ENCODE assay signal across 24 mouse cellular contexts in the genomic region with DNA sequence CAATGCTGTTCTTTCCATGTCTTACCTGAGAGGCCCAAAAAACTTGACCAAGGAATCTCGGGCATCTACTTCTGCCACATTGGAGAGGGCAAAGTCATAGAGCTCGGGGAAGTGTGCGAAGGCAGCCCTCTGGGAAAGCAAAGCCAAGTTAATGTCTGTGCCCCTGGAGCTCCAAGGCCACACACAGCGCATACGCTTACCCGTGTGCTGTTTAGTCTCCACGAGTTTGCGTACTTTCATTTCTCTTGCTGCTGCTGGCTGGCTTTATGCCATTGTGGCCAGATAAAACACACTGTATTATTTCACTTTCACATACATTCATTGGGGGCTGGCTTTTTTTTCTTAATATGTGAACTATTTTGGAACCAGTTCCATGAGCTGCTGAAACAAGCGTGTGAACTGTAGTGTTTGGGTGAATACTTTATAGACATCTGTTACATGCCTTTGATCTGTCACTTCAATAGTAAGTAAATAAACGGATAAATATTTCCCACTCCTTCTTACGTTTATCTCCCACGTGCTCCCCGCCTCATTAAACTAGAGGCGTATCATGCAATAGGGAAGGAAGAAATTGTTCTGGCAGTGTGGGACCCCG. TPM values are rescaled to one million over a fixed set of nuclear protein-coding genes. Genes with fewer than 3 reads are reported as not detected.
DNase-seq lines count a peak whose midpoint lies in the region; ATAC-seq lines count a peak whose summit lies in the region.
"Had no signal": no experiment of that assay in that cellular context is flagged by ENCODE, and none has a peak within 500 bp of the region (broad histone marks: within the 10 kb centered on the region; RNA-seq: fewer than 3 reads in every experiment).

No protein-coding gene starts in this region.

- peaks cover 47% of the 10 kb centered on the region for H3K36me3 ChIP-seq in lung, embryonic 15.5 days
- H3K36me3 ChIP-seq in hindbrain, embryonic 16.5 days (ENCODE audit: control insufficient read depth, insufficient read depth, low read length), result peaks cover 30% of the 10 kb centered on the region

- peak overlapping the region; percentile 55 for H3K27ac ChIP-seq in lung, embryonic 15.5 days
- H3K27ac ChIP-seq in hindbrain, embryonic 16.5 days (ENCODE audit: low read depth, low read length), result no peak overlapping the region
- H3K27ac ChIP-seq: embryonic facial prominence, embryonic 12.5 days; embryonic facial prominence, embryonic 15.5 days; forebrain, embryonic 15.5 days; heart, embryonic 15.5 days; hindbrain, embryonic 10.5 days; hindbrain, embryonic 13.5 days; hindbrain, postnatal 0 days had no signal

- ATAC-seq in lung, embryonic 15.5 days (ENCODE audit: borderline replicate concordance, extremely low read depth, low FRiP score, low TSS enrichment), result peak; percentile 88
- ATAC-seq in hindbrain, embryonic 16.5 days, result no peak
- ATAC-seq: activated CD4-positive, CD25-positive, alpha-beta regulatory T cell, adult 4 months; forebrain, embryonic 15.5 days; hindbrain, postnatal 0 days had no signal

- H3K4me2 ChIP-seq in lung, embryonic 15.5 days, result peak overlapping the region; percentile 4; the same call in 1 of the 2 replicates
- no peak overlapping the region for H3K4me2 ChIP-seq in hindbrain, embryonic 16.5 days (ENCODE audit: low read length)
- H3K4me2 ChIP-seq: embryonic facial prominence, embryonic 12.5 days; embryonic facial prominence, embryonic 15.5 days; forebrain, embryonic 15.5 days; heart, embryonic 12.5 days; heart, embryonic 15.5 days; hindbrain, embryonic 13.5 days had no signal

- no peak overlapping the region for H3K4me3 ChIP-seq in lung, embryonic 15.5 days
- no peak overlapping the region for H3K4me3 ChIP-seq in hindbrain, embryonic 16.5 days (ENCODE audit: low read length)
- H3K4me3 ChIP-seq: embryonic facial prominence, embryonic 12.5 days; embryonic facial prominence, embryonic 15.5 days; forebrain, embryonic 15.5 days; heart, embryonic 12.5 days; heart, embryonic 15.5 days; hindbrain, embryonic 10.5 days; hindbrain, embryonic 13.5 days had no signal

- H3K9ac ChIP-seq in lung, embryonic 15.5 days, result no peak overlapping the region
- no peak overlapping the region for H3K9ac ChIP-seq in hindbrain, embryonic 16.5 days (ENCODE audit: low read depth, low read length)
- H3K9ac ChIP-seq: embryonic facial prominence, embryonic 12.5 days; embryonic facial prominence, embryonic 15.5 days; forebrain, embryonic 15.5 days; heart, embryonic 12.5 days; heart, embryonic 15.5 days; hindbrain, embryonic 13.5 days had no signal

- DNase-seq in lung, postnatal 10 days, result no peak
- peak; percentile 12 for DNase-seq in ovary, postnatal 36 days (ENCODE audit: low spot score)
- DNase-seq in ovary, postnatal 14 days (ENCODE audit: low spot score), result no peak
- DNase-seq in naive thymus-derived CD4-positive, alpha-beta T cell, adult 2 months (ENCODE audit: low read depth), result peak; percentile 43
- DNase-seq: adrenal gland, postnatal 14 days; cerebellum, adult 11 months; cerebellum, adult 2 months; cerebellum, adult 9-11 months; cerebellum, postnatal 25 days; gastrocnemius, postnatal 25 days; heart, adult 18-20 months; heart, postnatal 10 days; heart, postnatal 36 days had no signal

- H3K9me3 ChIP-seq in lung, embryonic 15.5 days, result no peaks in the 10 kb centered on the region
- no peaks in the 10 kb centered on the region for H3K9me3 ChIP-seq in hindbrain, embryonic 16.5 days (ENCODE audit: control insufficient read depth, low read length)
- H3K9me3 ChIP-seq: embryonic facial prominence, embryonic 12.5 days; embryonic facial prominence, embryonic 15.5 days; forebrain, embryonic 15.5 days; heart, embryonic 12.5 days; heart, embryonic 15.5 days; hindbrain, embryonic 10.5 days; hindbrain, embryonic 13.5 days had no signal

- H3K27me3 ChIP-seq in lung, embryonic 15.5 days, result no peaks in the 10 kb centered on the region
- no peaks in the 10 kb centered on the region for H3K27me3 ChIP-seq in hindbrain, embryonic 16.5 days (replicated peaks; ENCODE audit: control insufficient read depth, insufficient read depth, low read length)
- H3K27me3 ChIP-seq: embryonic facial prominence, embryonic 12.5 days; embryonic facial prominence, embryonic 15.5 days; forebrain, embryonic 15.5 days; heart, embryonic 12.5 days; heart, embryonic 15.5 days; hindbrain, embryonic 13.5 days had no signal

- no peaks in the 10 kb centered on the region for H3K4me1 ChIP-seq in lung, embryonic 15.5 days
- no peaks in the 10 kb centered on the region for H3K4me1 ChIP-seq in hindbrain, embryonic 16.5 days (ENCODE audit: control insufficient read depth, insufficient read depth, low read depth, low read length)
- H3K4me1 ChIP-seq: embryonic facial prominence, embryonic 12.5 days; embryonic facial prominence, embryonic 15.5 days; forebrain, embryonic 15.5 days; heart, embryonic 12.5 days; heart, embryonic 15.5 days; hindbrain, embryonic 10.5 days; hindbrain, embryonic 13.5 days had no signal

- 44% methylated on average over 15 of the region's 15 CpGs for WGBS in lung, embryonic 15.5 days
- WGBS in hindbrain, embryonic 16.5 days, result 90% methylated on average over 15 of the region's 15 CpGs

RNA-seq across cellular contexts. Expression of gene Aqr, which starts 39.9 kb away (rescaled TPM):
- polyA plus RNA-seq in lung, embryonic 15.5 days (2015; fragmentation: Nextera tagmentation; extraction: Ambion mirVana), result 43.1 and 44.8 TPM in 2 replicates
- polyA plus RNA-seq in hindbrain, embryonic 16.5 days (2015; fragmentation: Nextera tagmentation; extraction: Ambion mirVana), result 29.7 and 33.8 TPM in 2 replicates

RNA-seq across cellular contexts. Expression of gene Zfp770, which starts 54.3 kb away (rescaled TPM):
- 3.9 and 4.0 TPM in 2 replicates for polyA plus RNA-seq in lung, embryonic 15.5 days (2015; fragmentation: Nextera tagmentation; extraction: Ambion mirVana)
- 4.9 and 5.5 TPM in 2 replicates for polyA plus RNA-seq in hindbrain, embryonic 16.5 days (2015; fragmentation: Nextera tagmentation; extraction: Ambion mirVana)

Comparison
In these comparisons a context has a peak if more than half of its experiments do, and no peak if none do; other contexts are left out.
1. DNase-seq: peak in ovary, postnatal 36 days (single experiment) and naive thymus-derived CD4-positive, alpha-beta T cell, adult 2 months (single experiment); none in lung, postnatal 10 days (single experiment) and ovary, postnatal 14 days (single experiment).